Mouse (Mus musculus): Measurements from ENCODE around the gene Gucy2c.
"Not testable (repeated sequence)": the region's sequence is repeated elsewhere in the genome, so short reads cannot be mapped to it uniquely, and the experiment has no call there.

Gene Gucy2c

GRCm38 (mm10) chr6:136803093-136803738, 21.7 kb upstream of the Gucy2c start:
- DNase-seq (ENCODE audit: low spot score) = no peak

- no peak for DNase-seq (ENCODE audit: low spot score)
Observed at GRCm38 (mm10) chr6:136801274-136801673, 19.7 kb upstream of the Gucy2c start.

- no peak for DNase-seq (ENCODE audit: low spot score)
Observed at GRCm38 (mm10) chr6:136800710-136801109, 19.1 kb upstream of the Gucy2c start.

GRCm38 (mm10) chr6:136797874-136798693, 16.5 kb upstream of the Gucy2c start:
- not testable (repeated sequence) for DNase-seq (ENCODE audit: low spot score)

GRCm38 (mm10) chr6:136795850-136796249, 14.3 kb upstream of the Gucy2c start:
- DNase-seq (ENCODE audit: low spot score) = no peak

- no peak for DNase-seq (ENCODE audit: low spot score)
Observed at GRCm38 (mm10) chr6:136795110-136795509, 13.5 kb upstream of the Gucy2c start.

GRCm38 (mm10) chr6:136793831-136794525, 12.4 kb upstream of the Gucy2c start:
- no peak for DNase-seq (ENCODE audit: low spot score)

- DNase-seq (ENCODE audit: low spot score) = no peak
Observed at GRCm38 (mm10) chr6:136792884-136793758, 11.6 kb upstream of the Gucy2c start.

- no peak for DNase-seq (ENCODE audit: low spot score)
Observed at GRCm38 (mm10) chr6:136789391-136789971, 7.9 kb upstream of the Gucy2c start.

- DNase-seq (ENCODE audit: low spot score) = no peak
Observed at GRCm38 (mm10) chr6:136782761-136783160, 1.2 kb upstream of the Gucy2c start.

GRCm38 (mm10) chr6:136782146-136782545, 581 bp upstream of the Gucy2c start:
- DNase-seq (ENCODE audit: low spot score) = no peak

GRCm38 (mm10) chr6:136776392-136776791, 5.2 kb downstream of the Gucy2c start:
- no peak for DNase-seq (ENCODE audit: low spot score)

GRCm38 (mm10) chr6:136769859-136770258, 11.7 kb downstream of the Gucy2c start:
- DNase-seq (ENCODE audit: low spot score) = no peak

GRCm38 (mm10) chr6:136769143-136769542, 12.4 kb downstream of the Gucy2c start:
- DNase-seq (ENCODE audit: low spot score) = no peak

GRCm38 (mm10) chr6:136763912-136764311, 17.7 kb downstream of the Gucy2c start:
- DNase-seq (ENCODE audit: low spot score) = no peak

GRCm38 (mm10) chr6:136750567-136750966, 31.0 kb downstream of the Gucy2c start:
- no peak for DNase-seq (ENCODE audit: low spot score)

GRCm38 (mm10) chr6:136745586-136745985, 36.0 kb downstream of the Gucy2c start:
- DNase-seq (ENCODE audit: low spot score) = no peak

- DNase-seq (ENCODE audit: low spot score) = no peak
Observed at GRCm38 (mm10) chr6:136743729-136744128, 37.8 kb downstream of the Gucy2c start.

GRCm38 (mm10) chr6:136742352-136743118, 39.0 kb downstream of the Gucy2c start:
- peak; percentile 86 for DNase-seq (ENCODE audit: low spot score)

- no peak for DNase-seq (ENCODE audit: low spot score)
Observed at GRCm38 (mm10) chr6:136741281-136741680, 40.3 kb downstream of the Gucy2c start.

GRCm38 (mm10) chr6:136735766-136736165, 45.8 kb downstream of the Gucy2c start:
- DNase-seq (ENCODE audit: low spot score) = no peak

All from MN1 (cell line).